Mouse (Mus musculus): ENCODE measurements around the gene Notch2. TPM values are rescaled to one million over a fixed set of nuclear protein-coding genes. Genes with fewer than 3 reads are reported as not detected.

Gene Notch2
- total RNA-seq, 2 experiments from 2014 or later: 10.8 to 14.0 TPM

DNA sequence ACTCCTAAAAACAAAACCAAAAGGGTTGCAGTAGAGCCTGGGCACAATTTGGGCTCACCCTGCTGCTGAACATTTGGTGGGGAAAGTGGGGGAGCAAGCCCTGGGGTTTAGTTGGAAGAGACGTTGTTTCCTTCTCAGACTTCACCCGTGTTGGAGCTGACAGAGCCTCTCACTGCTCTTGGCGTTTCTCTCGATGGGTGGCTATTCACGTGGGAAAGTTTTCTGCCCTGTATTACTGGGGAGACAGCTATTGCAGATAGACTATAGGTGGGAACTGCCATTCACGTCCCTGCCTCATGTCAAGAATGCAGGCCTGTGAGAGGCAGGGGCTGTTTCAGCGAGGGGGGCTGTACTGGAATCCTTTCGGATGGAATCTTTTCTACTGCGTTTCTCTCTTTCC lies 50.5 kb downstream of the Notch2 start:
- DNase-seq (ENCODE audit: low spot score in 2 of 2): no peak
- intact Hi-C loops (cut with DNase I): loop anchor here (5.0 kb wide), 1 partner anchor 148 kb away; no protein-coding TSS in a partner anchor

- intact Hi-C loops (cut with DNase I): no loop called here
- DNase-seq (ENCODE audit: low spot score in 2 of 2): no peak
These were observed 51.7 kb downstream of the Notch2 start for GRCm38 (mm10) chr3:98065004-98065403.

DNA sequence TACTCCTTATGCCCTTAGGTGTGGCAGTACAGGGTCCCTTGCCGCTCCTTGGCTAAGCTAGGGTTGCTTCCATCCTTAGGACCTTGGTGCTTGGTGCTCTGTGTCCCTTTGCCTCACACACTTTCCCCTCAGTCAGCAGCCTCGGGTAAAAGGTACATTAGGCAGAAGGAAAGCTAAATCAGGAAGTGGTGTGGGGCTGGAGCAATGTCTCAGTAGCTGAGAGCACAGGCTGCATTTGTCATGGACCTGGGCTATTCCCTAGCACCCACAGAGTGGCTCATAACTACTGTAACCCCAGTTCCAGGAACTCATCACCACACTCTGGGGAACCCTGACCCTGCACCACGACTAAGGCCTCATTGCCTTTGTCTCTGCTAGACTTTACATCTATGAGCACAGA lies 53.1 kb downstream of the Notch2 start:
- no peak for DNase-seq (ENCODE audit: low spot score in 2 of 2)
- intact Hi-C loops (cut with DNase I): no loop called here

DNA sequence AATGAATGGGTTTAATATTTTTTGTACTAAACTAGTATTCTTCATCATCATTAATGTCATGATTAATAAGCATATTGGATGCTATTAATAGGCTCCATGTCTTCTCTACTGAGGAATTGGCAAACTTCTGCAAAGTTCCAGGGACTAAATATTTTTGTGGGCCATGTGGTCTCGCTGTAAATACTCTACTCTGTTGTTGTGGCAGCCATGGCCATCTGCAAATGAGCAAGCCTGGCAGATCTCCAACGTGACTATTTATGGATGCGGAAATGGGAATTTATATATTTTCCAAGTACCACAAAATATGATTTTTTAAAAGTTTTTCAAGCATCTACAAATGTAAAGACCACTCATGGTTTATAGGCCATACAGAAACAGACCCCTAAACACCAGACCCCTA lies 54.1 kb downstream of the Notch2 start:
- intact Hi-C loops (cut with DNase I): no loop called here
- DNase-seq (ENCODE audit: low spot score in 2 of 2): no peak

DNA sequence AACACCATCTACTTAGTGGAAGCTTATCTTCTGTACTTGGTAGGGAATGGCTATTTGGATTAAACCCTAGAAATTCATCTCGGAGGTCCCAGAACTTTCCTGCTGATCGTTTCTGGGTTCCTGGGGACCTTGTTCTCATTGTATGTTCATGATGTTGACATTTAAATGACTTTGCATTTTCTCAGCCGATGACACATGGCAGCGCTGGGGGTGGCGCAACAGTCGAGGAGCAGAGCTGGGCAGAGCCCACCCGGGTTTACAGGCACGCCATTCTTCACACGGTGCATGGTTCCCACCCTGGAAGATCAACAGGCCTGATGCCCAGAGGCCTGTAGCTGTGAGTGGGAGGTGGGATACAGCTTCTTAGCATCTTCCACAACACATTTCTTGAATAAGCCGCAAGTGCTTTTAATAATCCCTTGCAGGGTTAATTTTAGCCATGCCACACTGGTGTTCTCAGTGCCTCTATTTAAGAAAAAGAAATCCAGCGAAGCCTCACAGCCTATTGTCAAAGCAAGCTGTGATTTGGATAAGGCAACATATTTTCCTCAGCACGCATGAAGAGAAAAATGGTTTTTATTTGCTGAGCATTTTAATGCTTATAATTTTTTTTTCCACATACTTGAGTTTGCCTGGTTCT lies 54.6 kb downstream of the Notch2 start:
- DNase-seq (ENCODE audit: low spot score in 2 of 2): no peak
- intact Hi-C loops (cut with DNase I): no loop called here

DNA sequence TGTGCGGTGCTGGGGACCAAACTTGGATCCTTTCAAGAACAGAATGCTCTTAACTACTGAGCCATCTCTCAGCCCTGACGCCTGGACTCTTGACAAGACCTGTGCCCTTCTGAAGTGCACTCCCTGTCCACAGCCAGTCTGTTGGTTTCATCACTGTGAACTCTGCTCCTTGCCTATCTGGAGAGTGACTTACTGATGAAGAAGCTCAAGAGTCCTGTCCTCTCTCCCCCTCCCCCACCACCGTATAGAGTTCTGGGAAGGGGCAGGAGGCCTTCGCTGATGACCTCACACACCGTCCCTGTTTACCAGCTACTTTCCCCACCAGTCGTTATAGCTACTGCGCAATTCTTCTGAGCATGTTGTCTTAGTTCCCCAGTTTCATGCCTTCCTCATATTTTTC lies 55.8 kb downstream of the Notch2 start:
- no peak for DNase-seq (ENCODE audit: low spot score in 2 of 2)
- intact Hi-C loops (cut with DNase I): no loop called here

- DNase-seq (ENCODE audit: low spot score in 2 of 2): no peak
- intact Hi-C loops (cut with DNase I): no loop called here
These were observed 56.5 kb downstream of the Notch2 start for GRCm38 (mm10) chr3:98069856-98070255.

DNA sequence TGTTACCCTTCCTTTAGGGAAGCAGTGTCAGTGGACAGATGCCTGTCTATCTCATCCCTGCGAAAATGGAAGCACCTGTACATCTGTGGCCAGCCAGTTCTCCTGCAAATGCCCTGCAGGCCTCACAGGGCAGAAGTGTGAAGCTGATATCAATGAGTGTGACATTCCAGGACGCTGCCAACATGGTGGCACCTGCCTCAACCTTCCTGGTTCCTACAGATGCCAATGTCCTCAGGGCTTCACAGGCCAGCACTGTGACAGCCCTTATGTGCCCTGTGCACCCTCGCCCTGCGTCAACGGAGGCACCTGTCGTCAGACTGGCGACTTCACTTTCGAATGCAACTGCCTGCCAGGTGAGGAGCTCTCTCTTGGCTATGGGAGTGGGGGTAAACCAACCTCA lies 59.2 kb downstream of the Notch2 start:
- intact Hi-C loops (cut with DNase I): no loop called here
- DNase-seq (ENCODE audit: low spot score in 2 of 2): no peak

- no peak for DNase-seq (ENCODE audit: low spot score in 2 of 2)
- intact Hi-C loops (cut with DNase I): no loop called here
These were observed 60.2 kb downstream of the Notch2 start for GRCm38 (mm10) chr3:98073545-98073944.

DNA sequence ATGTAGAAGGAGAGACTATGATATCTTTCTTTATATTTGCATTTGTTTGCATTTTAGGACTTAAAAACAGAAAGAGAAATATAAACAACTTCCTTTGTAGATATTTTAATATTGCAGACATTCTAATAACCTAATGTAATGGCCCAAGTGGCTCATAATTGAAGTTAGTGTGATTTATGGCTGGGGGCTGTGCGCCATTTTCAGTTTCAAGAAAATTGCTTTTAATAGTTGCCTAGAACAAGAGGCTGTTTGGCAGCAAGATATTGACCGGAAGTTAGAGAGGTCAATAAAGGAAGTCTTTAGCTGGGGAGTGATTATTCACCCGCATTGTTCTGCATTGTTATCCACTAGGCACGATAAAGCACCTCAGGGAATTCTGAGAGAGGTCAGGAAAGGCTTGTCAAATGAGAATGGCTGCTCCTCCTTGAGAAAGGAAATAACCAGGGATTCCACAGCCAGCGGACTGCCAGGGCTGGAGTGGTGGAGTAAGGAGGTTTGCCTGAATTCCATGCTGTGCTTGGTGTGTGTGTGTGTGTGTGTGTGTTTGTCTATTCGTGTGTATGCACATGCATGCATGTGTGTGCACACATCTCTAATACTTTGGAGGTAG lies 61.4 kb downstream of the Notch2 start:
- intact Hi-C loops (cut with DNase I): no loop called here
- no peak for DNase-seq (ENCODE audit: low spot score in 2 of 2)

- intact Hi-C loops (cut with DNase I): no loop called here
- no peak for DNase-seq (ENCODE audit: low spot score in 2 of 2)
These were observed 64.5 kb downstream of the Notch2 start for GRCm38 (mm10) chr3:98077866-98078265.

GRCm38 (mm10) chr3:98078816-98079215 lies 65.5 kb downstream of the Notch2 start:
- DNase-seq (ENCODE audit: low spot score in 2 of 2): no peak
- intact Hi-C loops (cut with DNase I): no loop called here

GRCm38 (mm10) chr3:98079601-98080215 lies 66.4 kb downstream of the Notch2 start:
- DNase-seq (ENCODE audit: low spot score in 2 of 2): no peak
- intact Hi-C loops (cut with DNase I): no loop called here

- intact Hi-C loops (cut with DNase I): no loop called here
- no peak for DNase-seq (ENCODE audit: low spot score in 2 of 2)
These were observed 67.3 kb downstream of the Notch2 start for GRCm38 (mm10) chr3:98080630-98081029.

DNA sequence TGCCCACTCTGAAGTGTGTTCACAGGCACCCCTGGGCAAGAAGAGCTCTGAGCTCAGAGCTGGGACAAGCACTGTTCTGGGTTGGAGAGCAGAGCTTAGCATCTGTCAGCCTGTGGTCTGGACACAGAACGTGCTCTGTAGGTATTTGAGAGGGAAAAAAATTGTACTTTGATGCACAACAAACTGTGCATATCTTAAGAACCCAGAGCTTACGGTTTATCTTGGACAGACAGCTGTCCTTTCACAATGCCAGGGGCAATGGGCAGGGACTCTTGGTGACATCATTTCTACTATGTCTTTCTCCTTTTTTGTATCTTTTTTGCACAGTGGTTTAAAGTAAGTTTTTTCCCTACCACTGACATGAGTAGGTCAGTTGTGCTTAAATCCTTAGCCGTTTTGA lies 68.9 kb downstream of the Notch2 start:
- intact Hi-C loops (cut with DNase I): no loop called here
- DNase-seq (ENCODE audit: low spot score in 2 of 2): no peak

GRCm38 (mm10) chr3:98082972-98083371 lies 69.6 kb downstream of the Notch2 start:
- no peak for DNase-seq (ENCODE audit: low spot score in 2 of 2)
- intact Hi-C loops (cut with DNase I): no loop called here

GRCm38 (mm10) chr3:98084061-98084655 lies 70.8 kb downstream of the Notch2 start:
- intact Hi-C loops (cut with DNase I): no loop called here
- no peak for DNase-seq (ENCODE audit: low spot score in 2 of 2)

GRCm38 (mm10) chr3:98084870-98085269 lies 71.5 kb downstream of the Notch2 start:
- intact Hi-C loops (cut with DNase I): no loop called here
- DNase-seq (ENCODE audit: low spot score in 2 of 2): no peak

GRCm38 (mm10) chr3:98085812-98086268 lies 72.5 kb downstream of the Notch2 start:
- intact Hi-C loops (cut with DNase I): no loop called here

GRCm38 (mm10) chr3:98086441-98086840 lies 73.1 kb downstream of the Notch2 start:
- DNase-seq (ENCODE audit: low spot score in 2 of 2): no peak
- intact Hi-C loops (cut with DNase I): no loop called here

More at GRCm38 (mm10) chr3:98085812-98086268, 72.5 kb downstream of the Notch2 start:
- DNase-seq (ENCODE audit: low spot score in 2 of 2): no peak

DNA sequence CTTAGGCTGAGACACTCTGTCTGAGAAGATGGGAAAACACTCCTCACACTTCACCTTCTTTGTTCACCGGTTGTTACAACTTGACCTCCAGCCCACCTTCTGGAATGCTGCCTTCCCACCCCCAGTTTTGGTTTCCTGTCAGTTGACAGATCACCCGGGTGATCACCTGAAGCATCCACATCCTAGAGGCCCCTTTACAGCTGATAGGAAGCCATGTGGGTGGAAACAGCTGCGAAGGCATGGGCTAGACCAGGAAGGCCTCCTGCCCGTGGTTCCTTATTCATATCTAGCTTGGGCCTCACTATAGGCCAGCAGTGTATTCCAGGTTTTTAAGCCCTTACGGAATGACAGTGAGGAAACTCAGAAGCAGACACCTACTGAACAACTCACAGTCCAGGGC lies 73.5 kb downstream of the Notch2 start:
- intact Hi-C loops (cut with DNase I): no loop called here
- DNase-seq (ENCODE audit: low spot score in 2 of 2): no peak

Measured in left cerebral cortex, postnatal 36 days (tissue).